Mouse (Mus musculus): ENCODE results near the gene Lpp. TPM values are rescaled to one million over a fixed set of nuclear protein-coding genes. Genes with fewer than 3 reads are reported as not detected.

The Lpp gene
- polyA plus RNA-seq, 1 experiment = 15.0 TPM

- Histone ChIP-seq H3K27me3 (ENCODE audit: control insufficient read depth, insufficient read depth, low read length) (no peaks in the 10 kb centered on the region), H3K4me1 (replicated peaks; ENCODE audit: control insufficient read depth, insufficient read depth, low read length) (no peaks in the 10 kb centered on the region), H3K36me3 (ENCODE audit: control insufficient read depth, insufficient read depth, low read length) (no peaks in the 10 kb centered on the region), H3K4me3 (ENCODE audit: control insufficient read depth, insufficient read depth, low read length) (no peak overlapping the region), H3K27ac (ENCODE audit: control insufficient read depth, insufficient read depth, low read length) (no peak overlapping the region)
- no peak for DNase-seq
- WGBS = 96% methylated on average over 11 of the region's 11 CpGs
- TF ChIP-seq CTCF (IDR thresholded peaks at IDR 0.05; ENCODE audit: borderline replicate concordance, control insufficient read depth, extremely low read depth, insufficient read depth, low read length, poor library complexity) (no peak), POLR2A (IDR thresholded peaks at IDR 0.05; ENCODE audit: control insufficient read depth, extremely low read depth, insufficient read depth, low read length, poor library complexity) (no peak)
Measured at GRCm38 (mm10) chr16:24990331-24990730, 597.0 kb downstream of the Lpp start.

GRCm38 (mm10) chr16:24991059-24991541 lies 597.8 kb downstream of the Lpp start:
- Histone ChIP-seq H3K4me3 (ENCODE audit: control insufficient read depth, insufficient read depth, low read length) (no peak overlapping the region), H3K27me3 (ENCODE audit: control insufficient read depth, insufficient read depth, low read length) (no peaks in the 10 kb centered on the region), H3K36me3 (ENCODE audit: control insufficient read depth, insufficient read depth, low read length) (no peaks in the 10 kb centered on the region), H3K4me1 (replicated peaks; ENCODE audit: control insufficient read depth, insufficient read depth, low read length) (no peaks in the 10 kb centered on the region), H3K27ac (ENCODE audit: control insufficient read depth, insufficient read depth, low read length) (no peak overlapping the region)
- DNase-seq = no peak
- WGBS = 96% methylated on average over 10 of the region's 10 CpGs
- TF ChIP-seq POLR2A (IDR thresholded peaks at IDR 0.05; ENCODE audit: control insufficient read depth, extremely low read depth, insufficient read depth, low read length, poor library complexity) (no peak), CTCF (IDR thresholded peaks at IDR 0.05; ENCODE audit: borderline replicate concordance, control insufficient read depth, extremely low read depth, insufficient read depth, low read length, poor library complexity) (no peak)

GRCm38 (mm10) chr16:24991995-24992394 lies 598.7 kb downstream of the Lpp start:
- Histone ChIP-seq H3K27me3 (ENCODE audit: control insufficient read depth, insufficient read depth, low read length) (no peaks in the 10 kb centered on the region), H3K27ac (ENCODE audit: control insufficient read depth, insufficient read depth, low read length) (no peak overlapping the region), H3K4me1 (replicated peaks; ENCODE audit: control insufficient read depth, insufficient read depth, low read length) (no peaks in the 10 kb centered on the region), H3K4me3 (ENCODE audit: control insufficient read depth, insufficient read depth, low read length) (no peak overlapping the region), H3K36me3 (ENCODE audit: control insufficient read depth, insufficient read depth, low read length) (no peaks in the 10 kb centered on the region)
- TF ChIP-seq POLR2A (IDR thresholded peaks at IDR 0.05; ENCODE audit: control insufficient read depth, extremely low read depth, insufficient read depth, low read length, poor library complexity) (no peak), CTCF (IDR thresholded peaks at IDR 0.05; ENCODE audit: borderline replicate concordance, control insufficient read depth, extremely low read depth, insufficient read depth, low read length, poor library complexity) (no peak)
- no peak for DNase-seq
- 95% methylated on average over 3 of the region's 3 CpGs for WGBS

GRCm38 (mm10) chr16:24992494-24992893 lies 599.2 kb downstream of the Lpp start:
- H3K27ac ChIP-seq (ENCODE audit: control insufficient read depth, insufficient read depth, low read length) = no peak overlapping the region
- WGBS = 98% methylated on average over 11 of the region's 11 CpGs
- no peak for DNase-seq

GRCm38 (mm10) chr16:25010980-25011877 lies 617.9 kb downstream of the Lpp start:
- Histone ChIP-seq H3K36me3 (ENCODE audit: control insufficient read depth, insufficient read depth, low read length) (no peaks in the 10 kb centered on the region), H3K4me3 (ENCODE audit: control insufficient read depth, insufficient read depth, low read length) (no peak overlapping the region), H3K4me1 (replicated peaks; ENCODE audit: control insufficient read depth, insufficient read depth, low read length) (no peaks in the 10 kb centered on the region), H3K27me3 (ENCODE audit: control insufficient read depth, insufficient read depth, low read length) (no peaks in the 10 kb centered on the region), H3K27ac (ENCODE audit: control insufficient read depth, insufficient read depth, low read length) (no peak overlapping the region)
- no peak for TF ChIP-seq CTCF (IDR thresholded peaks at IDR 0.05; ENCODE audit: borderline replicate concordance, control insufficient read depth, extremely low read depth, insufficient read depth, low read length, poor library complexity)
- TF ChIP-seq POLR2A (IDR thresholded peaks at IDR 0.05; ENCODE audit: control insufficient read depth, extremely low read depth, insufficient read depth, low read length, poor library complexity) = no peak
- 85% methylated on average over 5 of the region's 5 CpGs for WGBS
- no peak for DNase-seq

More at GRCm38 (mm10) chr16:24992494-24992893, 599.2 kb downstream of the Lpp start:
- Histone ChIP-seq H3K27me3 (ENCODE audit: control insufficient read depth, insufficient read depth, low read length) (no peaks in the 10 kb centered on the region), H3K36me3 (ENCODE audit: control insufficient read depth, insufficient read depth, low read length) (no peaks in the 10 kb centered on the region), H3K4me1 (replicated peaks; ENCODE audit: control insufficient read depth, insufficient read depth, low read length) (no peaks in the 10 kb centered on the region), H3K4me3 (ENCODE audit: control insufficient read depth, insufficient read depth, low read length) (no peak overlapping the region)
- TF ChIP-seq POLR2A (IDR thresholded peaks at IDR 0.05; ENCODE audit: control insufficient read depth, extremely low read depth, insufficient read depth, low read length, poor library complexity) (no peak), CTCF (IDR thresholded peaks at IDR 0.05; ENCODE audit: borderline replicate concordance, control insufficient read depth, extremely low read depth, insufficient read depth, low read length, poor library complexity) (no peak)

GRCm38 (mm10) chr16:25012938-25013337 lies 619.6 kb downstream of the Lpp start:
- H3K27me3 ChIP-seq (ENCODE audit: control insufficient read depth, insufficient read depth, low read length) = no peaks in the 10 kb centered on the region
- WGBS = 90% methylated on average over 3 of the region's 3 CpGs
- H3K36me3 ChIP-seq (ENCODE audit: control insufficient read depth, insufficient read depth, low read length) = no peaks in the 10 kb centered on the region
- no peaks in the 10 kb centered on the region for H3K4me1 ChIP-seq (replicated peaks; ENCODE audit: control insufficient read depth, insufficient read depth, low read length)
- no peak for DNase-seq
- H3K4me3 ChIP-seq (ENCODE audit: control insufficient read depth, insufficient read depth, low read length) = no peak overlapping the region
- no peak for TF ChIP-seq CTCF (IDR thresholded peaks at IDR 0.05; ENCODE audit: borderline replicate concordance, control insufficient read depth, extremely low read depth, insufficient read depth, low read length, poor library complexity)
- no peak overlapping the region for H3K27ac ChIP-seq (ENCODE audit: control insufficient read depth, insufficient read depth, low read length)

Measured in thymus, adult 2 months (tissue).